Mouse (Mus musculus) forebrain, embryonic 10.5 days (tissue): ENCODE measurements around the gene Pecr. TPM values are rescaled to one million over a fixed set of nuclear protein-coding genes. Genes with fewer than 3 reads are reported as not detected.
"Not testable (repeated sequence)": the region's sequence is repeated elsewhere in the genome, so short reads cannot be mapped to it uniquely, and the experiment has no call there.

Source experiments
- DNase-seq: peaks from one replicate; pipeline ENCODE4 v3.0.0-alpha.2; 2017; ENCODE audit warnings: low spot score; ENCODE audit errors: extremely low spot score
- H3K27ac ChIP-seq: fragments of 300-500 bp; sonication (generic); 2 replicates; pipeline ENCODE4 v1.5.1; 2016; ENCODE audit warnings: mild to moderate bottlenecking
- H3K27me3 ChIP-seq: fragments of 300-500 bp; sonication (generic); 2 replicates; pipeline ENCODE4 v1.6.1; 2016; ENCODE audit warnings: mild to moderate bottlenecking; ENCODE audit not compliant: poor library complexity, severe bottlenecking
- H3K36me3 ChIP-seq: fragments of 300-500 bp; sonication (generic); replicated peaks from 2 replicates; pipeline ENCODE4 v1.6.1; 2016; ENCODE audit warnings: mild to moderate bottlenecking, moderate library complexity
- H3K4me1 ChIP-seq: fragments of 300-500 bp; sonication (generic); 2 replicates; pipeline ENCODE4 v1.6.1; 2016
- H3K4me3 ChIP-seq: fragments of 300-500 bp; sonication (generic); 2 replicates; pipeline ENCODE4 v1.5.1; 2016; ENCODE audit warnings: mild to moderate bottlenecking, moderate library complexity
- H3K9me3 ChIP-seq: fragments of 300-500 bp; sonication (generic); 2 replicates; pipeline ENCODE4 v1.6.1; 2016; ENCODE audit warnings: mild to moderate bottlenecking, moderate library complexity
- WGBS: fragments of 180-500 bp; shearing (Covaris S2); methylation state at CpG from one replicate; pipeline ENCODE4 v1.1.7; 2016; 5-methylcytosine and 5-hydroxymethylcytosine counted together
- polyA plus RNA-seq: library from polyadenylated mRNA; unstranded; fragments of >200 nt; fragmentation: Nextera tagmentation; extraction: Ambion mirVana; gene quantifications from 2 replicates; pipeline ENCODE4 v1.2.1, GENCODE M21; 2016

Gene Pecr
- polyA plus RNA-seq, 1 experiment from 2014 or later, result 23.5 TPM

DNA sequence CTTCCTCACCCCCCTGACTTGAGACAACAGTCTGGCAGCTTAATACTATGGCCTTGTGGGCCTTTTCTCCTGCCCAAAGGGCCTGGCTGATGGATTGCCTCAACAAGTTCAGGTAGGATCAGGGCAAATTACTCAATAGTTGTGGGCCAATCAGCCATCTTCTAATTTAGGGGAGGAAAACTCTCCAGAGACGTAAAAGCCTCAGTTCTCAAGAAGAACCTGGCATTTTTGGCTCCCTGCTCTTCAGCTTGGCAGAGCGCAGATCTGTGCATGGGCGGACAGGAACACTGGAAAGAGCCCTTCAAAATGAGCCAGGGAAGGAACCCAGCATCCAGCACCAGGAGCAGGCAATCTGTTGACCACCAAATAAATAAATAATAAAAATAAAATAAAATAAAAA, 6.0 kb downstream of the Pecr start:
- 95% methylated on average over 3 of the region's 3 CpGs for WGBS
- DNase-seq, result no peak
- H3K4me3 ChIP-seq, result no peak overlapping the region
- H3K4me1 ChIP-seq, result no peaks in the 10 kb centered on the region
- no peaks in the 10 kb centered on the region for H3K27me3 ChIP-seq
- peaks cover 37% of the 10 kb centered on the region for H3K36me3 ChIP-seq
- H3K9me3 ChIP-seq, result no peaks in the 10 kb centered on the region
- no peak overlapping the region for H3K27ac ChIP-seq

- DNase-seq, result no peak
- Histone ChIP-seq H3K27ac (no peak overlapping the region), H3K27me3 (no peaks in the 10 kb centered on the region), H3K4me3 (no peak overlapping the region), H3K9me3 (no peaks in the 10 kb centered on the region), H3K36me3 (peaks cover 8% of the 10 kb centered on the region; the same call in 1 of the 2 replicates), H3K4me1 (peaks cover 15% of the 10 kb centered on the region)
- WGBS, result 94% methylated on average over 3 of the region's 3 CpGs
These were observed 21.0 kb downstream of the Pecr start for GRCm38 (mm10) chr1:72263099-72263498.

DNA sequence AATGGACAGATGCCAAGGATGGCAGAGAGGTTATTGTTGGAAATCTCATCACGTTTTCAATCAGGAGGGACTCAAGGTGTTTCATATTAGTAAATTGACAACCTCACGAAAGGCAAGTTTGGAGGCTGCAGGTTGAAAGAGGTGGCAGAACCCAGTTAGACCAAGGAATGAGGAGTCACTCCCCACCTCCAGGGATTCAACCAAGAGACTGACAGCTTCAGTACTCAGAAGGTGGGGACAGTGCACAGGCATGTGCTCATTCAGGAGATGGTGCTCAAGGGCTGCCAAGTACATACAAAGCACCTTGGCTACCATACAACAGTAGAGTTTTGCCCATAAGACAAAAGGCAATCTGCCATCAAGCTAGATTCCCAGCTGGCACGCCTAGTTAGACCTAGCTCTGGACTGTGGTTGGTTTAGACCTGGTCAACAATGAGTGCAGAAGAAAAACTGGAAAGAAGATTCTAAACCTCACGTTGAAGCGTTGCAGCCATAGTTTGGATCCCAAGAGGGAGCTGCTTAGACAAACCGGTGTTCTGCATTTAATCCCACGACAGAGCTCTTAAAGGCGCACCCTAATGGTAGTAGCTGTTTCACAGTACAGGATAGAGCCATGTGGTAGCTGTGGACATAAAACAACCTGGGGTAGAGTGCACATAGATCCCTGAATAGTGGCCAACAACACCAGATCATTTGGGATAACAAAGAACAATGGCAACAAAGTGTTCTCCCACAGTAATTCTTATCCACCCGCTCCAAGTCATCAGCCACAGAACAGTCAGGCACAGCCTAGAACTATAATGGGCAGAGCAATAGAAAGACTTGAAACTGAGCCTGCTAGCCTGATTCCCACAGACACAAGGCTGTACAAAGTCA, 27.5 kb downstream of the Pecr start:
- 87% methylated on average over 9 of the region's 9 CpGs for WGBS
- Histone ChIP-seq H3K4me1 (peaks cover 43% of the 10 kb centered on the region), H3K27me3 (peaks cover 11% of the 10 kb centered on the region), H3K9me3 (no peaks in the 10 kb centered on the region), H3K27ac (no peak overlapping the region), H3K36me3 (0 out of 2 replicates have a peak, but pooled peaks cover 3% of the 10 kb centered on the region), H3K4me3 (no peak overlapping the region)
- DNase-seq, result no peak

DNA sequence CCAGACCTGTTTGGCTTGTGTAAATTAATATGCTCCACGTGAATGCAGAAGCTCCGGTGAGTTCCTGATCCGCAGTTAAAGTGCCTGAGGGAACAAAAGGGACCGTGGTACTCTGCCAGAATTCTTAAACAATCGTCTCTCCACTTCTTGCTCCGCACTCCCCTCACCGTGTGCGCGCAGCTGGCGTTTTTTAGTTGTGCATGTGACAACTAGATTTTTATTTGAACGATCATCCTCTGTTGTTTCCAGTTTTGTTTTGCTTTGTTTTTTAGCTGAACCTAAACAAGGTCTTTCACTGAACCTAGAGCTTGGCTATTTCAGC, 28.3 kb downstream of the Pecr start:
- Histone ChIP-seq H3K4me3 (peak overlapping the region; percentile 49), H3K36me3 (0 out of 2 replicates have a peak, but pooled peaks cover 2% of the 10 kb centered on the region), H3K27ac (peak overlapping the region; percentile 51; the same call in 1 of the 2 replicates), H3K4me1 (peaks cover 43% of the 10 kb centered on the region), H3K27me3 (peaks cover 11% of the 10 kb centered on the region), H3K9me3 (no peaks in the 10 kb centered on the region)
- no peak for DNase-seq
- WGBS, result 42% methylated on average over 11 of the region's 11 CpGs

- 6% methylated on average over 15 of the region's 15 CpGs for WGBS
- no peaks in the 10 kb centered on the region for H3K36me3 ChIP-seq
These were observed 28.9 kb downstream of the Pecr start for GRCm38 (mm10) chr1:72255062-72255853.

GRCm38 (mm10) chr1:72254545-72255061, 29.5 kb downstream of the Pecr start:
- Histone ChIP-seq H3K4me3 (peak overlapping the region; percentile 49), H3K27ac (peak overlapping the region; percentile 97), H3K36me3 (no peaks in the 10 kb centered on the region), H3K9me3 (no peaks in the 10 kb centered on the region), H3K27me3 (peaks cover 11% of the 10 kb centered on the region), H3K4me1 (peaks cover 39% of the 10 kb centered on the region)
- 2% methylated on average over 35 of the region's 35 CpGs for WGBS
- peak; percentile 89 for DNase-seq

More at GRCm38 (mm10) chr1:72255062-72255853, 28.9 kb downstream of the Pecr start:
- no peaks in the 10 kb centered on the region for H3K9me3 ChIP-seq
- DNase-seq, result peak; percentile 88
- H3K4me3 ChIP-seq, result peak overlapping the region; percentile 49
- peaks cover 43% of the 10 kb centered on the region for H3K4me1 ChIP-seq
- peaks cover 11% of the 10 kb centered on the region for H3K27me3 ChIP-seq
- peak overlapping the region; percentile 97 for H3K27ac ChIP-seq

DNA sequence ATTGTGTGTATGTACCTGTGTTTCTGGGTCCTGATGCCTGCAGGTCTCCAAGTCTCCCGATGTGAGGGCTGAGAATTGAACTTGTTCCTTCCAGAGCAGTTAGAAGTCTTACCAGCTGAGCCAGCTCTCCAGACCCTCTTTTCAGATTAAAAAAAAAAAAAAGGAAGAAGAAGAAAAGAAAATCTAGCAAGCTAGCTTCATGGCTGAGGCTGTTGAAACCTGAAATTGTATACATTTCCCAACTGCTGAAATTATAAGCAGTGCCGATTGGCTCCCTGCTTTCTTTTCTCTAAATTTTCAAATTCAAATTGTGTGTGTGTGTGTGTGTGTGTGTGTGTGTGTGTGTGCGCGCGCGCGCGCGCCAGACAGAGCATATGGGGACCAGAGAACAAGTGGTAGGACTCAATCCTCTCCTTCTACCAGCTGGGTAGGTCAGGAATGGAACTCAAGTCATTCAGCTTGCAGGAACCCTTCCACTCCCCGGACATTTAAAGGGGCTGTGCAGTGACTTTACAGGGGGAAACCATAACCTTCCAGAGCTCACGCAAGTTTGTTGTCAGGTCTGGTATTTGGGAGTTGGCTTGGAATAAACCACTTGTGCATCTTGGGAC, 30.1 kb downstream of the Pecr start:
- H3K36me3 ChIP-seq, result no peaks in the 10 kb centered on the region
- H3K9me3 ChIP-seq, result no peaks in the 10 kb centered on the region
- peak overlapping the region; percentile 97 for H3K27ac ChIP-seq
- DNase-seq, result no peak
- H3K4me3 ChIP-seq, result peak overlapping the region; percentile 49
- H3K27me3 ChIP-seq, result peaks cover 11% of the 10 kb centered on the region
- H3K4me1 ChIP-seq, result peaks cover 33% of the 10 kb centered on the region
- WGBS, result 33% methylated on average over 11 of the region's 11 CpGs

DNA sequence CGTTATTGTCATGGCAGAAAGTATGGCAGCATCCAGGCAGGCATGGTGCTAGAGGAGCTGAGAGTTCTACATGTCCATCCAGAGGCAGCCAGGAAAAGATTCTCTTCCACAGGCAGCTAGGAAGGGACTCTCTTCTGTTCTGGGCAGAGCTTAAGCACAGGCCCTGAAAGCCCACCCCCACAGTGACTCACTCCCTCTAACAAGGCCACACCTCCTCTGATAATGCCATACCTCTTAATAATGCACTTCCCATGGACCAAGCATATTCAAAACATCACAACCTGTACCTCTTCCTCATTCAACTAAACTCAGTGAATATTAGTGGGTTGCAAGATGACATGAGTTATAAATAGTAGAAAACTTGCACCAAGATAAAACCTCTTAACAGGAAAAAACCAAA, 32.3 kb downstream of the Pecr start:
- no peaks in the 10 kb centered on the region for H3K36me3 ChIP-seq
- H3K27me3 ChIP-seq, result no peaks in the 10 kb centered on the region
- peaks cover 28% of the 10 kb centered on the region for H3K4me1 ChIP-seq
- H3K27ac ChIP-seq, result no peak overlapping the region
- no peaks in the 10 kb centered on the region for H3K9me3 ChIP-seq
- DNase-seq, result no peak
- 77% methylated on average over 1 of the region's 1 CpGs for WGBS
- no peak overlapping the region for H3K4me3 ChIP-seq

DNA sequence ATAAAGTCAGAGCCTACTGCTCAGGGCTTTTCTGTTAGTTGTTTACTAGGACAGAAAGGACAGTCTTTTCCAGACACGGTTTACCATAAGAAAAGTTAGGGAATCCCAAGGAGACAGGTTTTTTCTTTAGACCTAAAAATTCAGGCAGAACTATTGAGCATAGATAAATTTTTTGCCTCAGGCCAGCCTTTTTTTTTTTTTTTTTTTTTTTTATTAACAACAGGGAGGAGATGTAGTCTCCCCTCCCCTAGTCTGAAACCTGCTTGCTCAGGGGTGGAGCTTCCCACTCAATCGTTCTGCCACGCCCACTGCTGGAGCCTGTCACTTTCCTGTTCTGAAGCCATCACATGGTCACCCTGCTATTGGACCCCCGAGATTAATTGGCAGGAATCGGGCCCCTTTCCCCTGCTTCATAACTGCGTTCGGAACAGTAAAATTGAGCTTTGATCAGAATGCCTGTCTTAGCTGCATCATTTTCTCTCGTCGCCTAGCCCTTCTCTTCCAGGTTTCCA, 35.8 kb downstream of the Pecr start:
- H3K27ac ChIP-seq, H3K4me3 ChIP-seq, H3K36me3 ChIP-seq, H3K4me1 ChIP-seq, DNase-seq, H3K27me3 ChIP-seq, H3K9me3 ChIP-seq: not testable (repeated sequence)
- 50% methylated on average over 9 of the region's 9 CpGs for WGBS

- DNase-seq, result peak; percentile 74
- peak overlapping the region; percentile 56; the same call in 1 of the 2 replicates for H3K4me3 ChIP-seq
- H3K27ac ChIP-seq, result 0 out of 2 replicates have a peak overlapping the region, but pooled peaks have one; percentile 100
- 0 out of 2 replicates have a peak, but pooled peaks cover 8% of the 10 kb centered on the region for H3K4me1 ChIP-seq
- H3K27me3 ChIP-seq, result peaks cover 8% of the 10 kb centered on the region; the same call in 1 of the 2 replicates
- under 1% methylated on average over 12 of the region's 12 CpGs for WGBS
- H3K9me3 ChIP-seq, result no peaks in the 10 kb centered on the region
- H3K36me3 ChIP-seq, result no peaks in the 10 kb centered on the region
These were observed 39.6 kb downstream of the Pecr start for GRCm38 (mm10) chr1:72244317-72245036.

DNA sequence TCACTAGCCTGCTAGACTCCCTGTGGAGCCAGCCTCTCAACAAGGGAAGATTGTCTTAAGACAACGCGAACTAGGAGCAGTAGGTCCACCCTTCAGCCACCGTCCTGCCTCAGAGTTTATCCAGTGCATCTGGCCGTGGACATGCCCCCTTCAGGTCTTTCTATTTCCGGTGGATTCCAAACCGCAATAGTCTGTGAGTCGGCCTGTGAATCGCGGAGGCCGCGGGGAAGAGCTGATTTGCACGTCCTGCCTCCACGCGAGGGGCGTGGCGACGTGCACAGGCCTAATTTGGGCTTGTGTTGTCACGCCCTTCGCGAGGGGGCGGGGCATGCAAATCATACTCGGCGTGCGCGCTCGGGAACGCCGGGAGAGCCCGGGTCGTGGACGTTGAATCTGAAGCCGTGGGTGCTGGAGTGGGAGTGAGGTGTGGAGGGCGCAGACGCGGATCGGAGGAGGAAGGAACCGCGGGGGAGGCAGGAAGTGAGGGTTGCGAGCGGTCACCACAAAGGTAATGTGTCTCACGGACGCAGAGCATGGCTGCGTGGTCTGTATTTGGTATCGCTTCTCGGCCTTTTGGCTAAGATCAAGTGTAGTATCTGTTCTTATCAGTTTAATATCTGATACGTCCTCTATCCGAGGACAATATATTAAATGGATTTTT, 40.3 kb downstream of the Pecr start:
- Histone ChIP-seq H3K4me3 (peak overlapping the region; percentile 56), H3K4me1 (0 out of 2 replicates have a peak, but pooled peaks cover 8% of the 10 kb centered on the region), H3K36me3 (no peaks in the 10 kb centered on the region), H3K27ac (peak overlapping the region; percentile 100), H3K27me3 (peaks cover 8% of the 10 kb centered on the region; the same call in 1 of the 2 replicates), H3K9me3 (no peaks in the 10 kb centered on the region)
- DNase-seq, result peak; percentile 93
- WGBS, result under 1% methylated on average over 47 of the region's 47 CpGs
